Mouse (Mus musculus) small intestine, adult 2 months (tissue): ENCODE measurements at regions not wholly inside any gene's neighbourhood (a gene's known extent, or its start where the extent isn't known, plus 50 kb on each side); places are given as distances from the start of the nearest gene placed in this dataset.

Experiments used
- CTCF ChIP-seq: fragments of 200-500 bp; IDR thresholded peaks from 2 replicates; pipeline ENCODE4 v1.5.1; 2012; ENCODE audit warnings: low read depth, mild to moderate bottlenecking, control low read depth, inconsistent platforms, low read length, moderate library complexity, mixed read lengths; ENCODE audit not compliant: insufficient replicate concordance, insufficient read length; ENCODE audit errors: extremely low read depth
- POLR2A ChIP-seq: fragments of 200-500 bp; IDR thresholded peaks from 2 replicates; pipeline ENCODE4 v1.6.1; 2012; ENCODE audit warnings: low read depth, mild to moderate bottlenecking, control low read depth, inconsistent platforms, low read length, moderate library complexity

DNA sequence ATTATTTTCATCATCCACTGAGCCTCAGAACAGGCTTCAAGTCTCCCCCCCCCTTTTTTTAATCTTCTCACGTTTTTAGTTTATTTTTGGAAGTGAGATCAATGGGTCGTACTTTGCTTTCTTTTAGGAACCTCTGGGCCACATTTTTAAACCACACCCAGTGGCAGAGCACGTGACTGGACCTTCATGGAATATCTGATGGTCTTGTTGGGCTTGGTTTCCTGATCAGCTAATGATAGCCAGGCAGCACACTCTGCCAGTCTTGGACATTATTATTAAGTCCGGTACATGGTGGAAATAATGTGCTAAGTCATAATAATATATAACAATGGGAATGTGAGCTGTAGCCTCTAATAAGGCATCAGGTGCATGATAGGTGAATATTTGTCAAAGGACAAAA is 138.0 kb upstream of the Klf4 start:
- TF ChIP-seq CTCF (no peak), POLR2A (no peak)
